Mouse (Mus musculus): Measurements from ENCODE around the gene Gucy2g. TPM values are rescaled to one million over a fixed set of nuclear protein-coding genes. Genes with fewer than 3 reads are reported as not detected.
A peak's percentile ranks its signal among the peaks of the same experiment; 100 is the strongest.

Gucy2g gene
- polyA plus RNA-seq, 1 experiment from 2014 or later = 0.07 TPM

GRCm38 (mm10) chr19:55191596-55191995 lies 49.4 kb downstream of the Gucy2g start:
- H3K4me1 ChIP-seq (ENCODE audit: control insufficient read depth, insufficient read depth, low read length) = no peaks in the 10 kb centered on the region
- no peaks in the 10 kb centered on the region for H3K9me3 ChIP-seq (ENCODE audit: control insufficient read depth, low read length)
- no peak overlapping the region for H3K9ac ChIP-seq (replicated peaks; ENCODE audit: low read length)
- DNase-seq (no peak), ATAC-seq (ENCODE audit: low FRiP score, low TSS enrichment) (no peak)
- WGBS = 53% methylated on average over 2 of the region's 2 CpGs
- H3K27ac ChIP-seq (replicated peaks; ENCODE audit: low read depth, low read length) = no peak overlapping the region
- no peak overlapping the region for H3K4me3 ChIP-seq (replicated peaks; ENCODE audit: low read depth, low read length)
- H3K4me2 ChIP-seq (ENCODE audit: low read length) = no peak overlapping the region
- no peaks in the 10 kb centered on the region for H3K36me3 ChIP-seq (ENCODE audit: control insufficient read depth, insufficient read depth, low read length)
- H3K27me3 ChIP-seq (ENCODE audit: control insufficient read depth, insufficient read depth, low read length) = no peaks in the 10 kb centered on the region

- WGBS = 92% methylated on average over 5 of the region's 5 CpGs
- ATAC-seq (ENCODE audit: low FRiP score, low TSS enrichment) = no peak
- H3K9me3 ChIP-seq (ENCODE audit: control insufficient read depth, low read length) = no peaks in the 10 kb centered on the region
Measured at GRCm38 (mm10) chr19:55190065-55190464, 51.0 kb downstream of the Gucy2g start.

GRCm38 (mm10) chr19:55185651-55186050 lies 55.4 kb downstream of the Gucy2g start:
- DNase-seq = peak; percentile 52
- Histone ChIP-seq H3K4me2 (ENCODE audit: low read length) (no peak overlapping the region), H3K9ac (replicated peaks; ENCODE audit: low read length) (no peak overlapping the region), H3K4me1 (ENCODE audit: control insufficient read depth, insufficient read depth, low read length) (peaks cover 10% of the 10 kb centered on the region; the same call in 1 of the 2 replicates), H3K27ac (replicated peaks; ENCODE audit: low read depth, low read length) (0 out of 2 replicates have a peak overlapping the region, but pooled peaks have one; percentile 45), H3K27me3 (ENCODE audit: control insufficient read depth, insufficient read depth, low read length) (no peaks in the 10 kb centered on the region), H3K9me3 (ENCODE audit: control insufficient read depth, low read length) (no peaks in the 10 kb centered on the region), H3K4me3 (replicated peaks; ENCODE audit: low read depth, low read length) (no peak overlapping the region), H3K36me3 (ENCODE audit: control insufficient read depth, insufficient read depth, low read length) (no peaks in the 10 kb centered on the region)
- 24% methylated on average over 3 of the region's 3 CpGs for WGBS
- ATAC-seq (ENCODE audit: low FRiP score, low TSS enrichment) = peak; percentile 77

More at GRCm38 (mm10) chr19:55190065-55190464, 51.0 kb downstream of the Gucy2g start:
- DNase-seq = no peak
- Histone ChIP-seq H3K27ac (replicated peaks; ENCODE audit: low read depth, low read length) (no peak overlapping the region), H3K9ac (replicated peaks; ENCODE audit: low read length) (no peak overlapping the region), H3K4me1 (ENCODE audit: control insufficient read depth, insufficient read depth, low read length) (peaks cover 4% of the 10 kb centered on the region; the same call in 1 of the 2 replicates), H3K4me3 (replicated peaks; ENCODE audit: low read depth, low read length) (no peak overlapping the region), H3K4me2 (ENCODE audit: low read length) (no peak overlapping the region), H3K27me3 (ENCODE audit: control insufficient read depth, insufficient read depth, low read length) (no peaks in the 10 kb centered on the region), H3K36me3 (ENCODE audit: control insufficient read depth, insufficient read depth, low read length) (no peaks in the 10 kb centered on the region)

- Histone ChIP-seq H3K4me3 (replicated peaks; ENCODE audit: low read depth, low read length) (no peak overlapping the region), H3K36me3 (ENCODE audit: control insufficient read depth, insufficient read depth, low read length) (no peaks in the 10 kb centered on the region), H3K4me2 (ENCODE audit: low read length) (no peak overlapping the region), H3K27ac (replicated peaks; ENCODE audit: low read depth, low read length) (peak overlapping the region; percentile 38), H3K27me3 (ENCODE audit: control insufficient read depth, insufficient read depth, low read length) (no peaks in the 10 kb centered on the region), H3K9ac (replicated peaks; ENCODE audit: low read length) (no peak overlapping the region), H3K4me1 (ENCODE audit: control insufficient read depth, insufficient read depth, low read length) (peaks cover 10% of the 10 kb centered on the region; the same call in 1 of the 2 replicates), H3K9me3 (ENCODE audit: control insufficient read depth, low read length) (no peaks in the 10 kb centered on the region)
- DNase-seq (peak; percentile 51), ATAC-seq (ENCODE audit: low FRiP score, low TSS enrichment) (no peak)
- WGBS = 26% methylated on average over 7 of the region's 7 CpGs
Measured at GRCm38 (mm10) chr19:55185074-55185473, 56.0 kb downstream of the Gucy2g start.

- DNase-seq (peak; percentile 21), ATAC-seq (ENCODE audit: low FRiP score, low TSS enrichment) (no peak)
- Histone ChIP-seq H3K4me3 (replicated peaks; ENCODE audit: low read depth, low read length) (no peak overlapping the region), H3K4me2 (ENCODE audit: low read length) (no peak overlapping the region), H3K27ac (replicated peaks; ENCODE audit: low read depth, low read length) (no peak overlapping the region), H3K4me1 (ENCODE audit: control insufficient read depth, insufficient read depth, low read length) (peaks cover 10% of the 10 kb centered on the region; the same call in 1 of the 2 replicates), H3K27me3 (ENCODE audit: control insufficient read depth, insufficient read depth, low read length) (no peaks in the 10 kb centered on the region), H3K9ac (replicated peaks; ENCODE audit: low read length) (no peak overlapping the region), H3K36me3 (ENCODE audit: control insufficient read depth, insufficient read depth, low read length) (no peaks in the 10 kb centered on the region), H3K9me3 (ENCODE audit: control insufficient read depth, low read length) (no peaks in the 10 kb centered on the region)
- 61% methylated on average over 7 of the region's 7 CpGs for WGBS
Measured at GRCm38 (mm10) chr19:55184442-55184841, 56.6 kb downstream of the Gucy2g start.

GRCm38 (mm10) chr19:55180433-55180832 lies 60.6 kb downstream of the Gucy2g start, which contains the start of gene Tectb:
Tectb (plus strand) TSS chr19:55180733.
- 59% methylated on average over 5 of the region's 5 CpGs for WGBS
- Histone ChIP-seq H3K27me3 (ENCODE audit: control insufficient read depth, insufficient read depth, low read length) (no peaks in the 10 kb centered on the region), H3K4me1 (ENCODE audit: control insufficient read depth, insufficient read depth, low read length) (peaks cover 9% of the 10 kb centered on the region; the same call in 1 of the 2 replicates), H3K36me3 (ENCODE audit: control insufficient read depth, insufficient read depth, low read length) (no peaks in the 10 kb centered on the region), H3K9me3 (ENCODE audit: control insufficient read depth, low read length) (no peaks in the 10 kb centered on the region), H3K4me2 (ENCODE audit: low read length) (no peak within 1 kb of the TSS), H3K27ac (replicated peaks; ENCODE audit: low read depth, low read length) (no peak within 1 kb of the TSS), H3K4me3 (replicated peaks; ENCODE audit: low read depth, low read length) (no peak within 1 kb of the TSS), H3K9ac (replicated peaks; ENCODE audit: low read length) (no peak within 1 kb of the TSS)
- DNase-seq = no peak
- ATAC-seq (ENCODE audit: low FRiP score, low TSS enrichment) = no peak

- 73% methylated on average over 3 of the region's 3 CpGs for WGBS
- no peak overlapping the region for H3K4me3 ChIP-seq (replicated peaks; ENCODE audit: low read depth, low read length)
- no peak overlapping the region for H3K27ac ChIP-seq (replicated peaks; ENCODE audit: low read depth, low read length)
- H3K4me2 ChIP-seq (ENCODE audit: low read length) = no peak overlapping the region
- H3K36me3 ChIP-seq (ENCODE audit: control insufficient read depth, insufficient read depth, low read length) = no peaks in the 10 kb centered on the region
- ATAC-seq (ENCODE audit: low FRiP score, low TSS enrichment) = no peak
- H3K9ac ChIP-seq (replicated peaks; ENCODE audit: low read length) = no peak overlapping the region
- no peaks in the 10 kb centered on the region for H3K27me3 ChIP-seq (ENCODE audit: control insufficient read depth, insufficient read depth, low read length)
- H3K4me1 ChIP-seq (ENCODE audit: control insufficient read depth, insufficient read depth, low read length) = no peaks in the 10 kb centered on the region
- no peaks in the 10 kb centered on the region for H3K9me3 ChIP-seq (ENCODE audit: control insufficient read depth, low read length)
- no peak for DNase-seq
Measured at GRCm38 (mm10) chr19:55177143-55177542, 63.9 kb downstream of the Gucy2g start.

- Histone ChIP-seq H3K9me3 (ENCODE audit: control insufficient read depth, low read length) (no peaks in the 10 kb centered on the region), H3K4me3 (replicated peaks; ENCODE audit: low read depth, low read length) (no peak overlapping the region), H3K27ac (replicated peaks; ENCODE audit: low read depth, low read length) (no peak overlapping the region), H3K9ac (replicated peaks; ENCODE audit: low read length) (no peak overlapping the region), H3K4me1 (ENCODE audit: control insufficient read depth, insufficient read depth, low read length) (no peaks in the 10 kb centered on the region), H3K36me3 (ENCODE audit: control insufficient read depth, insufficient read depth, low read length) (no peaks in the 10 kb centered on the region), H3K27me3 (ENCODE audit: control insufficient read depth, insufficient read depth, low read length) (no peaks in the 10 kb centered on the region), H3K4me2 (ENCODE audit: low read length) (no peak overlapping the region)
- DNase-seq (no peak), ATAC-seq (ENCODE audit: low FRiP score, low TSS enrichment) (no peak)
- WGBS = 88% methylated on average over 1 of the region's 1 CpGs
Measured at GRCm38 (mm10) chr19:55171585-55171984, 69.5 kb downstream of the Gucy2g start.

GRCm38 (mm10) chr19:55170399-55170798 lies 70.6 kb downstream of the Gucy2g start:
- Histone ChIP-seq H3K4me2 (ENCODE audit: low read length) (no peak overlapping the region), H3K4me3 (replicated peaks; ENCODE audit: low read depth, low read length) (no peak overlapping the region), H3K27me3 (ENCODE audit: control insufficient read depth, insufficient read depth, low read length) (no peaks in the 10 kb centered on the region), H3K27ac (replicated peaks; ENCODE audit: low read depth, low read length) (no peak overlapping the region), H3K4me1 (ENCODE audit: control insufficient read depth, insufficient read depth, low read length) (no peaks in the 10 kb centered on the region), H3K9ac (replicated peaks; ENCODE audit: low read length) (no peak overlapping the region), H3K9me3 (ENCODE audit: control insufficient read depth, low read length) (no peaks in the 10 kb centered on the region), H3K36me3 (ENCODE audit: control insufficient read depth, insufficient read depth, low read length) (no peaks in the 10 kb centered on the region)
- DNase-seq (no peak), ATAC-seq (ENCODE audit: low FRiP score, low TSS enrichment) (no peak)

Data from midbrain, embryonic 14.5 days (tissue).